Comparison of ENCODE assay signal across 8 mouse cellular contexts in the genomic region with DNA sequence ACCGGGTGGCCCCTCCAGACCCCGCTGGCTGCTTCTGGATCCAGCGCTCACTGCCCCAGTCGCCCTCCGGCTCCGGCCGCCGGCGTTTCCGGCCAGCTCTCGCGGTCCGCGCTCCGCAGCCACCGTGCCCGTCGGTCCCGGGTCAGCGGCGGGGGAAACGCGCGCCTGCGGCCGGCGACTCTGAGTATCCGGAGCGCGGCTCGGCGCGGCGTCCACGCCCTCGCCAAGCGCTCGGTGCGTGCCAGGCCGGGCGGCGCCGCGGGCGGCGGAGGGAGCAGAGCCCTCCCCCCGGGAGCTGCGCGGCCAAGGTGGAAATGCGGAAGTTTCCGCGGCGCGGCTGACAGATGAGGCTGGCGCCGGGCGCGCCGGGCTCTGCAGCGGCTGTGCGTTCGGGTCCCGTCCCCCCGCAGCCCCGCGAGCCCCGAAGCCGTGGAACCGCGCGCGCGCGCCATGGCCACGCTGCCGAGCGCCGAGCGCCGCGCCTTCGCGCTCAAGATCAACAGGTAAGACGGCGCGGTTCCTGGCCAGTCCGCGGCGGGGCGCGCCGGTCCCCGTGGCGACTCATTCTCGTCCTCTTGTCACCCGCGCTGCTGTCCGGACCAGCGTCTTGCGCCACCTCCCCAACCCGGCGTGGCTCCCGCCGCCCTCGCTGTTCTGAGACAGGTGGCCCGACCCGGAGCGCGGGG. TPM values are rescaled to one million over a fixed set of nuclear protein-coding genes. Genes with fewer than 3 reads are reported as not detected.
DNase-seq lines count a peak whose midpoint lies in the region; ATAC-seq and TF ChIP-seq lines count a peak whose summit lies in the region.

A gene (plus strand): TSS at position 334 of the 686 bp plus-strand sequence.

- under 1% methylated on average over 106 of the region's 109 CpGs for WGBS in embryonic facial prominence, embryonic 13.5 days
- WGBS in kidney, adult 2 months, result under 1% methylated on average over 107 of the region's 109 CpGs
- 1% methylated on average over 52 of the region's 109 CpGs for WGBS in limb, embryonic 14.5 days
- under 1% methylated on average over 107 of the region's 109 CpGs for WGBS in midbrain, embryonic 14.5 days

- H3K9me3 ChIP-seq in embryonic facial prominence, embryonic 13.5 days, result no peaks in the 10 kb centered on the region
- no peaks in the 10 kb centered on the region for H3K9me3 ChIP-seq in limb, embryonic 14.5 days (ENCODE audit: control insufficient read depth, low read length)
- H3K9me3 ChIP-seq in midbrain, embryonic 14.5 days (ENCODE audit: control insufficient read depth, low read length), result no peaks in the 10 kb centered on the region

- peak within 1 kb of the TSS; percentile 72 for H3K9ac ChIP-seq in embryonic facial prominence, embryonic 13.5 days
- peak within 1 kb of the TSS; percentile 48 for H3K9ac ChIP-seq in limb, embryonic 14.5 days (ENCODE audit: low read depth, low read length, severe bottlenecking)
- peak within 1 kb of the TSS; percentile 40 for H3K9ac ChIP-seq in midbrain, embryonic 14.5 days (replicated peaks; ENCODE audit: low read length)

- peak within 1 kb of the TSS; percentile 67 for H3K4me3 ChIP-seq in embryonic facial prominence, embryonic 13.5 days
- peak within 1 kb of the TSS; percentile 75 for H3K4me3 ChIP-seq in kidney, adult 2 months (ENCODE audit: insufficient read depth, low read depth, low read length)
- peak within 1 kb of the TSS; percentile 65 for H3K4me3 ChIP-seq in limb, embryonic 14.5 days (replicated peaks; ENCODE audit: low read length)
- peak within 1 kb of the TSS; percentile 61 for H3K4me3 ChIP-seq in midbrain, embryonic 14.5 days (replicated peaks; ENCODE audit: low read depth, low read length)

- 0 out of 2 replicates have a peak, but pooled peaks have one; percentile 48 for ATAC-seq in embryonic facial prominence, embryonic 13.5 days (ENCODE audit: insufficient number of reproducible peaks, insufficient read depth, low FRiP score, low TSS enrichment, low read depth)
- ATAC-seq in limb, embryonic 14.5 days (ENCODE audit: low FRiP score, low read depth), result peak; percentile 30
- ATAC-seq in midbrain, embryonic 14.5 days (ENCODE audit: low FRiP score, low TSS enrichment), result peak; percentile 50; the same call in 1 of the 2 replicates

- peaks cover 18% of the 10 kb centered on the region for H3K4me1 ChIP-seq in embryonic facial prominence, embryonic 13.5 days
- H3K4me1 ChIP-seq in kidney, adult 2 months (ENCODE audit: control insufficient read depth, insufficient read depth, low read length), result peaks cover 16% of the 10 kb centered on the region; the same call in 1 of the 2 replicates
- peaks cover 10% of the 10 kb centered on the region for H3K4me1 ChIP-seq in limb, embryonic 14.5 days (ENCODE audit: control insufficient read depth, insufficient read depth, low read length)
- 0 out of 2 replicates have a peak, but pooled peaks cover 12% of the 10 kb centered on the region for H3K4me1 ChIP-seq in midbrain, embryonic 14.5 days (ENCODE audit: control insufficient read depth, insufficient read depth, low read length)

- peak; percentile 72 to 73 for DNase-seq in adrenal gland, adult 18-20 months (ENCODE audit: low spot score in 2 of 2)
- DNase-seq in heart, adult 8-10 months (ENCODE audit: low spot score), result peak; percentile 60
- DNase-seq in kidney, adult 2 months, result peak; percentile 93
- DNase-seq in limb, embryonic 14.5 days (ENCODE audit: low spot score), result peak; percentile 14
- peak; percentile 64 for DNase-seq in midbrain, embryonic 14.5 days
- peak; percentile 66 to 78 for DNase-seq in spleen, adult 18-20 months
- no peak for DNase-seq in cerebellum, adult 9-10 months

- peak; percentile 36 for TF ChIP-seq CTCF in kidney, adult 2 months (conservative IDR thresholded peaks at IDR 0.05; ENCODE audit: insufficient read depth, insufficient read length, low read depth, low read length)

- peaks cover 74% of the 10 kb centered on the region for H3K27me3 ChIP-seq in embryonic facial prominence, embryonic 13.5 days
- no peaks in the 10 kb centered on the region for H3K27me3 ChIP-seq in kidney, adult 2 months (replicated peaks; ENCODE audit: control insufficient read depth, insufficient read depth, low read length)
- peaks cover 41% of the 10 kb centered on the region for H3K27me3 ChIP-seq in limb, embryonic 14.5 days (ENCODE audit: control insufficient read depth, insufficient read depth, low read length)
- peaks cover 46% of the 10 kb centered on the region for H3K27me3 ChIP-seq in midbrain, embryonic 14.5 days (ENCODE audit: control insufficient read depth, insufficient read depth, low read length)

- TF ChIP-seq POLR2A in kidney, adult 2 months (IDR thresholded peaks at IDR 0.05; ENCODE audit: low read depth, low read length), result no peak
- TF ChIP-seq POLR2A in limb, embryonic 14.5 days (IDR thresholded peaks at IDR 0.05; ENCODE audit: borderline replicate concordance, extremely low read depth, insufficient read depth, insufficient read length), result no peak

- H3K4me2 ChIP-seq in embryonic facial prominence, embryonic 13.5 days, result peak within 1 kb of the TSS; percentile 99
- H3K4me2 ChIP-seq in limb, embryonic 14.5 days (replicated peaks; ENCODE audit: low read depth, low read length, severe bottlenecking), result peak within 1 kb of the TSS; percentile 99
- H3K4me2 ChIP-seq in midbrain, embryonic 14.5 days (ENCODE audit: low read length), result peak within 1 kb of the TSS; percentile 98

- H3K36me3 ChIP-seq in embryonic facial prominence, embryonic 13.5 days, result no peaks in the 10 kb centered on the region
- H3K36me3 ChIP-seq in kidney, adult 2 months (ENCODE audit: control insufficient read depth, insufficient read depth, low read length), result no peaks in the 10 kb centered on the region
- H3K36me3 ChIP-seq in limb, embryonic 14.5 days (ENCODE audit: control insufficient read depth, insufficient read depth, low read length), result no peaks in the 10 kb centered on the region
- H3K36me3 ChIP-seq in midbrain, embryonic 14.5 days (ENCODE audit: control insufficient read depth, insufficient read depth, low read length), result no peaks in the 10 kb centered on the region

- H3K27ac ChIP-seq in embryonic facial prominence, embryonic 13.5 days, result no peak within 1 kb of the TSS
- peak within 1 kb of the TSS; percentile 77 for H3K27ac ChIP-seq in kidney, adult 2 months (ENCODE audit: insufficient read depth, low read depth, low read length)
- H3K27ac ChIP-seq in limb, embryonic 14.5 days (replicated peaks; ENCODE audit: low read depth, low read length), result no peak within 1 kb of the TSS
- no peak within 1 kb of the TSS for H3K27ac ChIP-seq in midbrain, embryonic 14.5 days (replicated peaks; ENCODE audit: low read depth, low read length)

RNA-seq across cellular contexts. Expression of the gene that starts here (rescaled TPM):
- total RNA-seq in adrenal gland, adult 18-20 months (2021), result 10 to 100 TPM; 23.1 to 23.5 TPM
- polyA plus RNA-seq in embryonic facial prominence, embryonic 13.5 days (2015; fragmentation: Nextera tagmentation; extraction: Ambion mirVana), result 5.7 and 7.4 TPM in 2 replicates
- total RNA-seq in heart, adult 8-10 months (2022), result 10 to 100 TPM; 17.9 to 22.7 (median 22.2) TPM
- polyA plus RNA-seq in kidney, adult 2 months (2012; rRNA removed), result 17.8 and 18.4 TPM in 2 replicates
- 4.3 and 4.8 TPM in 2 replicates for polyA plus RNA-seq in limb, embryonic 14.5 days (2012; rRNA removed)
- 4.8 and 8.3 TPM in 2 replicates for polyA plus RNA-seq in limb, embryonic 14.5 days (2014; fragmentation: Nextera tagmentation; extraction: Ambion mirVana)
- polyA plus RNA-seq in midbrain, embryonic 14.5 days (2014; fragmentation: Nextera tagmentation; extraction: Ambion mirVana), result 0.41 and 0.55 TPM in 2 replicates

Comparison
In these comparisons a context has a peak if more than half of its experiments do, and no peak if none do; other contexts are left out.
1. Peak in DNase-seq, ATAC-seq, H3K4me3 ChIP-seq, H3K9ac ChIP-seq and H3K4me2 ChIP-seq in midbrain, embryonic 14.5 days; RNA of the gene not detected or under 1 TPM.